Mouse (Mus musculus) liver, embryonic 12.5 days (tissue): Measurements from ENCODE around the gene C1rb. TPM values are rescaled to one million over a fixed set of nuclear protein-coding genes. Genes with fewer than 3 reads are reported as not detected.
"Not testable (repeated sequence)": the region's sequence is repeated elsewhere in the genome, so short reads cannot be mapped to it uniquely, and the experiment has no call there.

Experiments
- ATAC-seq: fragments of 200-750 bp; cut with Nextera tagmentation; 2 replicates; pipeline ENCODE4 v1.8.0; 2017; ENCODE audit warnings: moderate number of reproducible peaks, mild to moderate bottlenecking, moderate library complexity
- H3K27ac ChIP-seq: fragments of 300-500 bp; sonication (generic); 2 replicates; pipeline ENCODE4 v1.5.1; 2016; ENCODE audit warnings: mild to moderate bottlenecking
- H3K27me3 ChIP-seq: fragments of 300-500 bp; sonication (generic); replicated peaks from 2 replicates; pipeline ENCODE4 v1.6.1; 2016; ENCODE audit warnings: mild to moderate bottlenecking, moderate library complexity
- H3K36me3 ChIP-seq: fragments of 300-500 bp; sonication (generic); 2 replicates; pipeline ENCODE4 v1.6.1; 2016; ENCODE audit warnings: mild to moderate bottlenecking, moderate library complexity
- H3K4me1 ChIP-seq: fragments of 300-500 bp; sonication (generic); 2 replicates; pipeline ENCODE4 v1.6.1; 2016
- H3K4me2 ChIP-seq: fragments of 300-500 bp; sonication (generic); 2 replicates; pipeline ENCODE4 v1.6.1; 2016; ENCODE audit warnings: mild to moderate bottlenecking, moderate library complexity
- H3K4me3 ChIP-seq: fragments of 300-500 bp; sonication (generic); 2 replicates; pipeline ENCODE4 v1.5.1; 2016; ENCODE audit warnings: mild to moderate bottlenecking, moderate library complexity
- H3K9ac ChIP-seq: fragments of 300-500 bp; sonication (generic); 2 replicates; pipeline ENCODE4 v1.6.1; 2016; ENCODE audit warnings: mild to moderate bottlenecking, moderate library complexity
- H3K9me3 ChIP-seq: fragments of 300-500 bp; sonication (generic); replicated peaks from 2 replicates; pipeline ENCODE4 v1.6.1; 2016; ENCODE audit warnings: mild to moderate bottlenecking, moderate library complexity
- WGBS: fragments of 180-500 bp; shearing (Covaris S2); methylation state at CpG from one replicate; pipeline ENCODE4 v1.1.7; 2016; ENCODE audit not compliant: insufficient replicate concordance; 5-methylcytosine and 5-hydroxymethylcytosine counted together
- polyA plus RNA-seq: library from polyadenylated mRNA; unstranded; fragments of >200 nt; fragmentation: Nextera tagmentation; extraction: Ambion mirVana; gene quantifications from 2 replicates; pipeline ENCODE4 v1.2.1, GENCODE M21; 2016

The C1rb gene
- polyA plus RNA-seq, 1 experiment from 2014 or later, result not detected

DNA sequence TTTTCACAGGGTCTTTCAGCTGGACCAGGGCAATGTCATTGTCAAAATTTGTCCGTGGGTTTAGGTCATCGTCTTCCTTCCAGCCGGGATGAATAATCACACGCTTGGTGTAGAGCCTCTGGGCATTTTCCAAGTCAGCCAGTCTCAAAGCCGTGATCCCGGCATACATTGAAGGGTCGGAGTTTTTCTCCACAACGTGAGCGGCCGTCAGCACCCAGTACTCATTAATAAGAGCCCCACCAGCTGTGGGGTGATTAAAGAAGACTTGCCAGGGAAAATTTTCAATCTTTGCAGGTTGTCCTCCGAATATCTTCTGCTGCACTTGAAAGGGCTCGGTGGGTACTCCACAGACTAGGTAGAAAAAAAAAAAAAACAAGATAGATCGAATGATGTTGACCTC is 55.5 kb downstream of the C1rb start:
- no peak overlapping the region for H3K27ac ChIP-seq
- H3K4me2 ChIP-seq, result no peak overlapping the region
- no peak overlapping the region for H3K9ac ChIP-seq
- no peaks in the 10 kb centered on the region for H3K4me1 ChIP-seq
- ATAC-seq, result no peak
- H3K4me3 ChIP-seq, result no peak overlapping the region
- no peaks in the 10 kb centered on the region for H3K27me3 ChIP-seq
- no peaks in the 10 kb centered on the region for H3K36me3 ChIP-seq
- H3K9me3 ChIP-seq, result no peaks in the 10 kb centered on the region
- 72% methylated on average over 13 of the region's 13 CpGs for WGBS

GRCm38 (mm10) chr6:124626184-124626583 is 56.1 kb downstream of the C1rb start:
- H3K4me1 ChIP-seq, H3K4me3 ChIP-seq, H3K4me2 ChIP-seq, ATAC-seq, H3K36me3 ChIP-seq, H3K27me3 ChIP-seq, H3K9ac ChIP-seq, H3K27ac ChIP-seq, H3K9me3 ChIP-seq: not testable (repeated sequence)
- WGBS, result 7% methylated on average over 1 of the region's 1 CpGs

DNA sequence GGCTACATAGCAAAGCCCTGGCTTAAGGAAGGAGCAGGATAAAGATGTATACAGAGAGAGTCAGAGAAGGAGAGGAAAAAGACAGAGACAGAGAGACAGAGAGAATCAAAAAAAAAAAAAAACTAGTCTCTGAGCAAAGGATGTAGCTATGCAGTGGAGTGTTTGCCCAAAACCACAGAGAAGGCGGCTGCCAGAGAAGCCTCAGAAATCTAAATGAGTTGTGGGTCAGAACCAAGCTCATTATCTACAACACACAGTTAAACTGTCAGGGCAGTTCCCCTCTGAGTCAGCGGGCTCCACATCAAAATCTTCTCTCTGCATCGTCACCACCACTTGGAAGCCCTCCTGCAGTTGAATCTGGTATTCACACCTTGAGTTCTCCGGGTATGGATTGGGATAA is 60.7 kb downstream of the C1rb start:
- H3K36me3 ChIP-seq, result no peaks in the 10 kb centered on the region
- H3K9me3 ChIP-seq, result no peaks in the 10 kb centered on the region
- H3K4me1 ChIP-seq, result no peaks in the 10 kb centered on the region
- H3K9ac ChIP-seq, result no peak overlapping the region
- H3K27ac ChIP-seq, result no peak overlapping the region
- WGBS, result 38% methylated on average over 4 of the region's 4 CpGs
- H3K27me3 ChIP-seq, result no peaks in the 10 kb centered on the region
- ATAC-seq, result no peak
- H3K4me2 ChIP-seq, result no peak overlapping the region
- no peak overlapping the region for H3K4me3 ChIP-seq

Other genes starting within 250 kb of the C1rb start
- 26.3 and 26.5 TPM in 2 replicates for gene Pex5, start 155.2 kb upstream of the C1rb start, polyA plus RNA-seq
- gene Clstn3, start 105.5 kb upstream of the C1rb start, polyA plus RNA-seq, result 4.1 and 5.0 TPM in 2 replicates
- 4.4 and 4.5 TPM in 2 replicates for gene C1rl, start 77.2 kb upstream of the C1rb start, polyA plus RNA-seq
- gene C1ra, start 57.9 kb upstream of the C1rb start, polyA plus RNA-seq, result 4.5 and 4.6 TPM in 2 replicates
- 15.9 and 16.6 TPM in 2 replicates for gene C1s1, start 27.9 kb upstream of the C1rb start, polyA plus RNA-seq
- gene C1s2, start 65.8 kb downstream of the C1rb start, polyA plus RNA-seq, result not detected in 2 replicates
- 67.1 and 74.5 TPM in 2 replicates for gene Lpcat3, start 92.7 kb downstream of the C1rb start, polyA plus RNA-seq
- gene Emg1, start 141.9 kb downstream of the C1rb start, polyA plus RNA-seq, result 200 TPM in 2 replicates
- gene Phb2, start 142.0 kb downstream of the C1rb start, polyA plus RNA-seq, result 433 and 443 TPM in 2 replicates
- gene Ptpn6, start 168.4 kb downstream of the C1rb start, polyA plus RNA-seq, result 30.8 and 31.3 TPM in 2 replicates
- 109 and 116 TPM in 2 replicates for gene Grcc10, start 171.1 kb downstream of the C1rb start, polyA plus RNA-seq
- gene Gm45234, start 185.7 kb downstream of the C1rb start, polyA plus RNA-seq, result not detected in 2 replicates
- 2.6 and 2.9 TPM in 2 replicates for gene Atn1, start 186.2 kb downstream of the C1rb start, polyA plus RNA-seq
- 0.77 and 1.0 TPM in 2 replicates for gene Eno2, start 199.4 kb downstream of the C1rb start, polyA plus RNA-seq
- not detected in 2 replicates for gene Lrrc23, start 209.4 kb downstream of the C1rb start, polyA plus RNA-seq
- 9.9 and 10.8 TPM in 2 replicates for gene Spsb2, start 238.4 kb downstream of the C1rb start, polyA plus RNA-seq
- gene Tpi1, start 244.0 kb downstream of the C1rb start, polyA plus RNA-seq, result 630 and 674 TPM in 2 replicates